Mouse (Mus musculus) limb, embryonic 14.5 days (tissue): ENCODE measurements around the gene Nap1l1. TPM values are rescaled to one million over a fixed set of nuclear protein-coding genes. Genes with fewer than 3 reads are reported as not detected.

Experiments
- ATAC-seq: fragments of 200-750 bp; cut with Nextera tagmentation; 2 replicates; pipeline ENCODE4 v1.8.0; 2017; ENCODE audit warnings: low read depth, moderate number of reproducible peaks, moderate TSS enrichment; ENCODE audit not compliant: low FRiP score
- DNase-seq: peaks from one replicate; pipeline ENCODE4 v3.0.0-alpha.2; 2015; ENCODE audit warnings: low spot score
- H3K27ac ChIP-seq: fragments of 300-500 bp; sonication (generic); replicated peaks from 2 replicates; pipeline ENCODE4 v1.5.1; 2014; ENCODE audit warnings: low read depth, mild to moderate bottlenecking, low read length, moderate library complexity, mixed read lengths
- H3K27me3 ChIP-seq: fragments of 300-500 bp; sonication (generic); 2 replicates; pipeline ENCODE4 v1.6.1; 2014; ENCODE audit warnings: low read length, mixed read lengths; ENCODE audit not compliant: control insufficient read depth, insufficient read depth
- H3K36me3 ChIP-seq: fragments of 300-500 bp; sonication (generic); 2 replicates; pipeline ENCODE4 v1.6.1; 2014; ENCODE audit warnings: mild to moderate bottlenecking, low read length, moderate library complexity, mixed read lengths; ENCODE audit not compliant: control insufficient read depth, insufficient read depth
- H3K4me1 ChIP-seq: fragments of 300-500 bp; sonication (generic); 2 replicates; pipeline ENCODE4 v1.6.1; 2014; ENCODE audit warnings: antibody characterized with exemption, low read length, mixed read lengths; ENCODE audit not compliant: control insufficient read depth, insufficient read depth
- H3K4me2 ChIP-seq: fragments of 300-500 bp; sonication (generic); replicated peaks from 2 replicates; pipeline ENCODE4 v1.6.1; 2014; ENCODE audit warnings: low read depth, mild to moderate bottlenecking, low read length, moderate library complexity; ENCODE audit not compliant: severe bottlenecking
- H3K4me3 ChIP-seq: fragments of 300-500 bp; sonication (generic); replicated peaks from 2 replicates; pipeline ENCODE4 v1.5.1; 2014; ENCODE audit warnings: low read length
- H3K9ac ChIP-seq: fragments of 300-500 bp; sonication (generic); 2 replicates; pipeline ENCODE4 v1.6.1; 2014; ENCODE audit warnings: mild to moderate bottlenecking, low read depth, low read length, moderate library complexity; ENCODE audit not compliant: severe bottlenecking
- H3K9me3 ChIP-seq: fragments of 300-500 bp; sonication (generic); 2 replicates; pipeline ENCODE4 v1.6.1; 2016; ENCODE audit warnings: low read length; ENCODE audit not compliant: control insufficient read depth
- POLR2A ChIP-seq: fragments of 200-500 bp; IDR thresholded peaks from 2 replicates; pipeline ENCODE4 v1.8.0; 2012; ENCODE audit warnings: inconsistent platforms, mild to moderate bottlenecking, moderate library complexity, borderline replicate concordance; ENCODE audit not compliant: insufficient read depth, insufficient read length; ENCODE audit errors: extremely low read depth
- WGBS: fragments of 180-500 bp; shearing (Covaris S2); extraction: QIAGEN DNeasy Blood & Tissue Kit; methylation state at CpG from one replicate; pipeline ENCODE4 v1.1.7; 2014; 5-methylcytosine and 5-hydroxymethylcytosine counted together
- polyA plus RNA-seq, 2 experiments: library from polyadenylated mRNA; depleted of rRNA in 1 of 2; stranded (reverse) in 1 of 2; unstranded in 1 of 2; fragments of >200 nt; fragmentation: Nextera tagmentation in 1 of 2; extraction: Ambion mirVana in 1 of 2; gene quantifications; 2 replicates each; pipeline versions ENCODE4 v1.2.1 to v1.2.3; 2012 to 2014

Gene Nap1l1
- polyA plus RNA-seq, 2 experiments = 231 to 334 TPM

DNA sequence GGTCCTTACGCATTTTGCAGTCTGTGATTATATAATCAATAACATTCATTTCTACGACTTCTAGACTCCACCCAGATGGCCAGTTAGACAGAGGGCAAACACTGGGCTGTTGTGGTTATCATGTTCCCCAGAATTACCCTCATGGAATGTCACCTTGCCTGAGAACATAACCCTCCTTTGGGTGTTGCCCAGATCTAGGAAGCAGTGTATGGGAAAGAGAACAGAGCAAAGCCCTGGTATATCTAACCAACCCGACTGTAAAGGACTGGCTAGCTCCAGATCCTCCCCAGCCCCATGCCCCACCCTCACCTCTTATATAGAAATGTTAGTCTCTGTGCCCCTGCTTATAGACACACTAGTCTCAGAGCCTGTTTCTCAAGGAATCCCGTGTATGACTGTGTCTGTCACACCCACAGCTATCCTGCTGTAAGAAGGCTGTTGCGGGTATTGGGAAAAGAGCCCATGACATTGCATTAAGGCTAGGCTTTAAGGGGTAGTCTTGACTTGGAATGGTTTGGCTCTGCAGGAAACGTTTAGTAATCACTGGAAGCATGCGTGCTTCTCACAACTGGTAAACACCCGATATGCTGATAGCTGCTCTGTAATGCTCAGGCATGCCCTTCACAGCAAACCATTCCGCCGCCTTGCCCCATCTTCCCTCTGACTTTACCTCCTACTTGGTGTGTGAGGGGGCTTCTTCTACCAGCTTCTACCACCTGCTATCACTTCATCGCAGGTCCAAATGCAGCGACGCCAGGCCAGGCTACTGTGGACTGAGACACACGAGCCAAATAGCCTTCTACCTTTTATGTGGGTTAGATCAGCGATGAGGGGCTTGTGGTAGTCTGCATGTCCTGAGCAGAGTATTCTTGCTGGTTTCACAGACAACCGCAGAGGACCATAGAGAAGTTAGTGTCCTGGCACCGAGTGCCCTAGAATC, 42.3 kb downstream of the Nap1l1 start:
- Histone ChIP-seq H3K4me3 (no peak overlapping the region), H3K27me3 (no peaks in the 10 kb centered on the region), H3K9ac (no peak overlapping the region), H3K36me3 (no peaks in the 10 kb centered on the region), H3K27ac (0 out of 2 replicates have a peak overlapping the region, but pooled peaks have one; percentile 61), H3K9me3 (no peaks in the 10 kb centered on the region), H3K4me2 (no peak overlapping the region), H3K4me1 (peaks cover 36% of the 10 kb centered on the region)
- no peak for TF ChIP-seq POLR2A
- DNase-seq (no peak), ATAC-seq (no peak)
- WGBS = 77% methylated on average over 17 of the region's 17 CpGs

DNA sequence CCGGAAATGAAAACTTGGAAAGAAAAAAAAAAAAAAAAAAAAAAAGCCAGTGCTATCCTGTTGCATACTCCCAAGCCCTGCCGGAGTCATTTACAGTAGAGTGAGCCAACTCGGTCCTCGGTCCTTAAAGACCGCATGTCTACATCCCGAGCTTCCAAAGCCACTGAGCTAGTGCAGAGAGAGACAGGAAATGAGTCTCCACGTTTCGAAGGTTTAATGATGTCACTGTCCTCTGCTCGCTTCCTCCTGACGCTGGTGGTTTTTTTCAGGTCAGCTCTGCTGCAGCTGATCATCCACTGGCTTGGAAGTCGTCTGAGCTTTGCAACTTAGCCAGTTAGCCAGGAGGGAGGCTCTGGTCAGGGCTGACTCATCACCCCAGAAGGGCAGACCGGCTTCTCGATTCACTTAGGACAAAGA, 43.2 kb downstream of the Nap1l1 start:
- peak overlapping the region; percentile 61 for H3K27ac ChIP-seq
- DNase-seq = peak; percentile 67
- no peaks in the 10 kb centered on the region for H3K9me3 ChIP-seq
- H3K4me3 ChIP-seq = no peak overlapping the region
- H3K9ac ChIP-seq = no peak overlapping the region
- no peaks in the 10 kb centered on the region for H3K36me3 ChIP-seq
- WGBS = 35% methylated on average over 13 of the region's 13 CpGs
- TF ChIP-seq POLR2A = no peak
- H3K27me3 ChIP-seq = no peaks in the 10 kb centered on the region
- peak; percentile 72; the same call in 1 of the 2 replicates for ATAC-seq
- H3K4me2 ChIP-seq = peak overlapping the region; percentile 25; the same call in 1 of the 2 replicates
- peaks cover 34% of the 10 kb centered on the region for H3K4me1 ChIP-seq

DNA sequence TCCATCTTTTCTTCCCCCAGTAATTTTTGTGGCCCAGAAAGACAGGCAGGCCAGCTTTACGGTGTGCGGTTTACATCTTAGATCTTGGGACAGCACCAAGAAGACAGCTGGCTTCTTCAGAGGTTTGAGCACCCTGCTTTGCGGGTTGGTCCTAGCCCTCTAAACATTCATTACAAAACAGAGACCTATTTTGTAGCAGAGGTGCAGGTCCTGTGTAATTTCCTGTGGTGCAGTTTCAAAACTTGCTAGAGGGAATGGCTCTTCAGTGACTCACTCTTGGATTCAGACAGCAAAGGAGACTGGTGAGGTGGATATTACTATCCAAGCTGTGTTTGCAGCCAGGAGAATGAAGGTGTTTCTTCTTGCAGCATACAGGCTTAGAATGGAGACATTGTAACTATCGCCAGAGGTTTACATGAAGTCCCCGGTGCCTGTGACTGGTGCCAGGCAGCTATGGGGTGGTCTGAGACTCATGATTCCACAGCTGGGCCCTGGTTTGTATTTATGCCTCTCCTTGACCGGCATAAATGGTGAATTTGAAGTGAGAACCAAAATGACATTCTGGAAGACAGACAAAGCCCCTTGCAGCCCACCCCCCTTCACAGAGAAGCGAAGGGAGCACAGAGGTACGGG, 43.9 kb downstream of the Nap1l1 start:
- DNase-seq (no peak), ATAC-seq (peak; percentile 60)
- Histone ChIP-seq H3K9ac (no peak overlapping the region), H3K9me3 (no peaks in the 10 kb centered on the region), H3K4me3 (no peak overlapping the region), H3K36me3 (no peaks in the 10 kb centered on the region), H3K27ac (peak overlapping the region; percentile 61), H3K4me1 (peaks cover 34% of the 10 kb centered on the region), H3K4me2 (peak overlapping the region; percentile 25; the same call in 1 of the 2 replicates), H3K27me3 (no peaks in the 10 kb centered on the region)
- WGBS = 54% methylated on average over 8 of the region's 8 CpGs
- no peak for TF ChIP-seq POLR2A

DNA sequence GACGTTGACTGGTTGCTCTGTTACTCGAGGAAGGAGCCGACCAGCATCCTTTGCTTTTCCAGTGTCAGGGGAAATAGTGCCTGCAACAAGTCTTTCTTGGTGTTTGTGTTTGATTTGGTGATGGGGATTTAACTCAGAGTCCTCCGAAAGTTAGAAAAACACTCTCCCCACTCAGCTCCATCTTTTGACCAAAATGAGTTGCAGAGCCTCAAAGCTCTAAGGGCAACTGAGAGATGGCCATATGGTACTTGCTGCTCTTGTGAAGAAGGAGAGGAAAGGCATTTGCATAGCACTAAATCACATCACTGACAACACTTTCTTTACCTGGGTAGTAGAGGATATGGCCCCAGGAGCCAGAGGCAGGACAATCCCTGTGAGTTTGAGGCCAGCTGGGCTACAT, 45.3 kb downstream of the Nap1l1 start:
- no peak for TF ChIP-seq POLR2A
- 51% methylated on average over 4 of the region's 4 CpGs for WGBS
- H3K4me2 ChIP-seq = no peak overlapping the region
- no peaks in the 10 kb centered on the region for H3K36me3 ChIP-seq
- ATAC-seq (no peak), DNase-seq (no peak)
- no peaks in the 10 kb centered on the region for H3K27me3 ChIP-seq
- H3K9ac ChIP-seq = no peak overlapping the region
- H3K4me3 ChIP-seq = no peak overlapping the region
- peaks cover 35% of the 10 kb centered on the region for H3K4me1 ChIP-seq
- no peaks in the 10 kb centered on the region for H3K9me3 ChIP-seq
- H3K27ac ChIP-seq = no peak overlapping the region

DNA sequence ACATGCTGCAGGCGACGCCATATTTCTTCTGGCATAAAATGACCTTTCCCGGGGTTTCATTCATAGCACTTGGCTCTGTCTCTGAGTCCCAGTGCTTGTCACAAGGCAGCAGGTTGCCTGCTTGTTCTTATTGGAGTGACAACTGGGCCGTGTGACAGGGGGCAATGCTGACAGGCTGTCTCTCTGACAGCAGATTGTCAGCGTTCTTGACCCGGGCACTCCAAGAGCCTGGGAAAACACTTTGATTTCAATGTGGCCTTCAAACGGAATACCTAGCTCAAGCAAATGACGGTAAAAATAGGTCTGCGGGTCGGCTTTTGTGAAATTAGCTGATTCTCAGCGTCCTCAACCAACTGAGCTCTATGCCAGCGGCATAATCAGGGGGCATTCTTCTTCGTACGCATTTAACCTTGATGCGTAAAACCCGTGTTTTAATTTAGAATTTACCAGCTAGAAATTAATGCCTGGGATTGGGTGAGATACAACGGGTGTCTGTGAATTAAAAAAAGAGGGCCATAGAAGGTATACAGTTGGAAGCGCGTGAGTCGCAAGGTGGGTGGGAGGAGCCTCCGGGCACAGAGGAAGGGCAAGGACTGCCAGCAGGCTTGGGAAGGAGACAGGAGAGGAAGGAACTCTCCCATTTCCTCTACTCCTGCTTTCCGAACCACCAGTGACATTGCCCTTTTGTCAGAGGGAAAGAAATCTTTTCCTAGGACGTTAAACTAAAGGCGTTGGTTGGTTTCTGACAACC, 46.8 kb downstream of the Nap1l1 start:
- H3K36me3 ChIP-seq = no peaks in the 10 kb centered on the region
- H3K27me3 ChIP-seq = no peaks in the 10 kb centered on the region
- no peak overlapping the region for H3K4me2 ChIP-seq
- H3K9me3 ChIP-seq = no peaks in the 10 kb centered on the region
- WGBS = 59% methylated on average over 24 of the region's 24 CpGs
- no peak for TF ChIP-seq POLR2A
- H3K9ac ChIP-seq = no peak overlapping the region
- ATAC-seq (no peak), DNase-seq (no peak)
- H3K4me1 ChIP-seq = peaks cover 35% of the 10 kb centered on the region
- H3K4me3 ChIP-seq = no peak overlapping the region
- H3K27ac ChIP-seq = no peak overlapping the region
